Mouse (Mus musculus): ENCODE measurements around the gene Tbc1d16.

Tbc1d16 gene

DNA sequence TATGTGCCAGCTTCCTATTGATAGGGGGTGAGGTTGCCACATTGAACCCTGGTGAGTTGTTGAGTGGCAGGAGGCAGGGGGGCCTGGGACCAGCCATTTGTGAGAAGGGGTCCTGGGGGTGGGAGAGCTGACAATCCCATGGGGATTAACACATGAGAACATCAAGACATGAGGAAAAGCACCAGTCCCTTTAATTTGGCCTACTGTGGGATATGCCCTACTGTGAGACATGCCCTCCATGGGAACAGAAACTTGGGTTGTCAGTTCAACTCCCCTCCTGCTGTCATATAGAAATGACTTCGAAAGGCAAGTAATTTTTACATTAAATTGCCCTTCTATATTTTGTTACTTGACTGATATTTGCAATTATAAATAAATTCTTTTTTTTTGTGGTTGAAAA lies 59.4 kb downstream of the Tbc1d16 start:
- DNase-seq, result no peak

DNA sequence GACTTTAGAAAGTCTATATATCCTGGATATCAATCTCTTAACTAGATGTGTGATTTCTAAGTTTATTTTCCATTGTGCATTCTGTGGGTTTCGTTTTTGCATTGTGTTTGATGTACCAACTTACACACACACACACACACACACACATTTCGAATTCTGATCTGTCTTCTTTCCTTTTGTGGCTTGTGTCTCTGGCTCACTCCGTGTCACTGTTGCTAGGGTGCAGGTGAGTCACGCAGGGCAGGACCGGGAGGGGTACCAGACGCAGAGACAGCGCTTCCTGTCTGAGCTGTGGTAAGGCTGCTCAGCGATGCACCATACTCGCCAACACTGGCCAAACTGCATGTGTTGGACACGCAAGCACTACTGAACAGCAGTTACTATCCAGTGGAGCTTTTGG lies 62.3 kb downstream of the Tbc1d16 start:
- DNase-seq, result peak; percentile 64 to 77

DNA sequence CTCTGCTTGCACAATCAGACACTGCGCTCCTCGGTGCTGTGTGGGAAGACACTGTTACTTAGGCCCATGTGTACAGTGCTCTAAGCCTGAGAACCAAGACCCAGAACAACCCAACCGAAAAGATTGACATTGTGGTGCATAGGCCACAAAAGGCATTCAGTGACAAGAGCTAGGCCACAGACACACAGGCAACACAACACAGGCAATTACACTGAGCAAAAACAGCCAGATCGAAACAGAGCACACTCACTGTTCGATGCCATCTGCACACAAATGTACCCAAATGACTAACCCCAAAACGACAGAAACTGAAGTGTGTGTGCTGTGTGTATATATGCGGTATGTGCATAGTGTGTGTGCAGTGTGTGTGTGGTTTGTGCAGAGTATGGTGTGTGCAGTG lies 63.9 kb downstream of the Tbc1d16 start:
- no peak for DNase-seq

DNA sequence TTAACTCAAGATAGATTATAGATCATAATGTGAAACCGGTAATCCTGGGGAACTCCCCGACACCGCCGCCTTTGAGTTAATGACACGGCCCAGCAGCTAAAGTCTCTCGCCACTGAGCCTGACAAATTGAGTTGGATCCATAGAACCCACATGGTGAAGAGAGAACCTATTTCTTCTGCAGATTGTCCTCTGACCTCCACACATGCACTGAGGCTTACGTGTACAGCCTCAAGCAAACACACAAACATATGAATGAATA lies 64.6 kb downstream of the Tbc1d16 start:
- DNase-seq, result no peak

DNA sequence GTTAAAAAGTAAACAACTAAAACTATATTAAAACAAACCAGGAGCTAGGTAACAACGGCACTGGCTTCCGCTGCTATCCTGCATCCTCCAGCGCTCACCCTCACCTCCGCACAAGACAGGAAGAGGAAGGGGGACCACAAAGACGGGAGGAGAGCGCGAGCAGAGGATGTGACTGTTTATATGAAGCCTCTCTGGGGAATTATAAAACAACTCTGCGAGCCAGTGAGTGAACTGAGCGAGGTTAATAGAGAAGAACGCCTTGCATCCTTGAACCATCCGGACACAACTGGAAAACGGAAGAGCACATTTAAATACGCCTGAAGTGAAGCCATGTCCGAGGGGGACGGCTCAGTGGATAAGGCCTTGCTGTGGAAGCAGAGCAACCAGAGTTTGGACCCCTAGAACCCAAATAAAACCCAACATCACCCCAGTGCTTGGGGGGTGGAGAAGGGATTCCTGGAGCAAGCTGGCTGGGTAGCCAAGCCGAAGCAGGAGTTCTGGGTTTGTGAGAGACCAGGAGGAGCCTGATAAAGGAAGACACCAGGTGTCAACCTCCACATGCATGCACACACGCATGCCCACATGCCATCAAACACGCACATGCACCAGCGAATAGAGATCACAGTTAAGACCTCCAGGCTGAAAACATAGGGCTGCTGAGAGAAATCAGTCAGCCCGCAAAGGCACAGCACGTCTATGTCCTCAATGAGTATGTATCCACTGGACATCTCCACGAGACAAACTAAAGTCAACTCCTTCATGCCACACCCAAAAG lies 65.2 kb downstream of the Tbc1d16 start:
- peak; percentile 40 to 60 for DNase-seq

DNA sequence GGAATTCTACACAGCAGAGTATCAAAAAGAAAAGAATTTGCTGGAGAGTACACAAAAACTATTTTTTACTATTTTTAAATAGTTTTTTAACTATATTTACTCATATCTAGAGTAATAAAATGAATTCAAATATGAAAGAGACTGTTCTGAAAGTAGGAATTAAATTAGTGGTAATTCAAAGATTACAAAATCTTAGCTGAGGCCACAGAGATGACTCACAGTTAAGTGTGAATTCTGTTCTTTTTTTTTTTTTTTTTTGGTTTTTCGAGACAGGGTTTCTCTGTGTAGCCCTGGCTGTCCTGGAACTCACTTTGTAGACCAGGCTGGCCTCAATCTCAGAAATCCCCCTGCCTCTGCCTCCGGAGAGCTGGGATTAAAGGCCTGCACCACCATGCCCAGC lies 66.6 kb downstream of the Tbc1d16 start:
- no peak for DNase-seq

- no peak for DNase-seq
These were observed 68.2 kb downstream of the Tbc1d16 start for GRCm38 (mm10) chr11:119160050-119160449.

- peak in 1 of 2 experiments; percentile 26 for DNase-seq
These were observed 68.8 kb downstream of the Tbc1d16 start for GRCm38 (mm10) chr11:119159496-119159895.

GRCm38 (mm10) chr11:119157377-119158189 lies 70.7 kb downstream of the Tbc1d16 start:
- no peak for DNase-seq

GRCm38 (mm10) chr11:119156481-119157254 lies 71.6 kb downstream of the Tbc1d16 start:
- no peak for DNase-seq

GRCm38 (mm10) chr11:119155638-119156480 lies 72.4 kb downstream of the Tbc1d16 start:
- DNase-seq, result no peak

DNA sequence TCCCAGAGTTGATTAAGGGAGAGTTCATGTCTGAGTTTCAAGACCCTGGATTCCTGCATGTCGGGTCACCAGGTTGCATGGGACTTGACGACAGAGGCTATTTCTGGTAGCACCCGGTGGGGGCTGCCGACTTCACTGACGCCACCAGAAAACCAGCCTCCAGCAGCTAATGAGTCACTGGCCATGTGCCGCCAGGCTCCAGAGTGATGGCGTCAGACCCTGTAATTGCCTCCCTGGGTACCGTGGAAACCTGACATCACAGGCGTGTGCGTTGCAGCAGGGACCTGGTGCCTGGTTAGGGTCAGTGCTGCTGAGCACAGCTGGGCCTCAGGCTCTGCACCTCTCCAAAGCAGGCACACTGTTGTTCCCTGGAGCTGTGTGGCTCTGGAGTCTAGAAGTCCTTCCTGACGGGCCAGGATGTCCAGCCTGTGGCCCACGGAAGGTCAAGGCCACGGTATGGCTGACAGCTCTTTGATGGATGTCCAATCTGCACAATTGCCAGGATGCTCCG lies 75.9 kb downstream of the Tbc1d16 start:
- DNase-seq, result no peak

GRCm38 (mm10) chr11:119151073-119151607 lies 77.2 kb downstream of the Tbc1d16 start:
- no peak for DNase-seq

DNA sequence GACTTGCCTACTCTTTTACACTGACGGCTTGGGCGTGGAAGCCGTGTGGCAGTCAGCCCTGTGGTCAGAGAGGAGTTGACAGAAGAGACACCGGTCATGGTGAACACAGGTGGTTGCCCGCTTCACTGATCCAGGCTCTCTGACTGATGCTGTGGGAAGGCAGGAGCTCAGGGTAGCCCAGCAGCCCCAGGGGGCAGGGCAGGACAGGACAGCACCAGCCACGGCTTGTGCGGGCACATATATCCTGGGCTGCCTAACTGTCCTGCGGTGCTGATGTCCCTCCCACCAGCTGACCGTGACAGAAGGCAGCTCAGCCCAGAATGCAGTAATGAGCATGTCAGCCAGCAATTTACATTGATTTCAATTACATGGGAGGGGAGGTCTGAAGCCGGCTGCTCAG lies 77.9 kb downstream of the Tbc1d16 start:
- no peak for DNase-seq

GRCm38 (mm10) chr11:119148829-119149228 lies 79.5 kb downstream of the Tbc1d16 start:
- DNase-seq, result no peak

GRCm38 (mm10) chr11:119147153-119147552 lies 81.1 kb downstream of the Tbc1d16 start:
- no peak for DNase-seq

GRCm38 (mm10) chr11:119146140-119146539 lies 82.2 kb downstream of the Tbc1d16 start:
- no peak for DNase-seq

DNA sequence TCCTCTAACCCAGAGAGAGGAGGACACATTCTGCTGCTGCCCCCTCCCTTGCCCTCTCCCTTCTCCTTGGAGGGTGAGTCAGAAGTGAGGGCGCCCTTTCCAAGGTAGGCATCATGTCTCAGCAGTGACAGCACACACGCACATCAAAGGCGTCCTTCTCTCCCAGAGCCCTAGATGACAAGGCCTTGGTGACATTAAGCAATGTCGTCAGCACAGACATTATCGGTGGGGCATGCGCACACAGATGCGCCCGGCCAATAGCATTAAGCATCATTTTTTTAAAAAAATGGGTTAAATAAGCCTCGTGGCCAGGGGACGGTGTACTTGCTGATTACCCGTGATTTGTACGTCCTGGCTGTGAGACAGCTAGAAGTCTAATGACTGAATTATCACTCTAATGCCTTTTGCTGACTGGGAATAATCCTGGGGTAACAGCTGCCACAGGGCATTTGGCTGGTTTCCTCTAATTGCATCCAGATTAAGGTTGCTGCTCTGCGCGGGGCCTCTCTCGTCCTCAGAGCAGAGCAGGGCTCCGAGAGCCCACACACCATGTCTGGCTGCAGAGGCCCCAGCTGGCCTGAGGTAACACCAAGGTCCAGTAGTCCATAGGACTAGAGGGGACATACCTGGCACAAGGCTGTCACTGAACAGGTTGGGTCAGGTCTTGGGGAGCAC lies 83.4 kb downstream of the Tbc1d16 start:
- no peak for DNase-seq

DNA sequence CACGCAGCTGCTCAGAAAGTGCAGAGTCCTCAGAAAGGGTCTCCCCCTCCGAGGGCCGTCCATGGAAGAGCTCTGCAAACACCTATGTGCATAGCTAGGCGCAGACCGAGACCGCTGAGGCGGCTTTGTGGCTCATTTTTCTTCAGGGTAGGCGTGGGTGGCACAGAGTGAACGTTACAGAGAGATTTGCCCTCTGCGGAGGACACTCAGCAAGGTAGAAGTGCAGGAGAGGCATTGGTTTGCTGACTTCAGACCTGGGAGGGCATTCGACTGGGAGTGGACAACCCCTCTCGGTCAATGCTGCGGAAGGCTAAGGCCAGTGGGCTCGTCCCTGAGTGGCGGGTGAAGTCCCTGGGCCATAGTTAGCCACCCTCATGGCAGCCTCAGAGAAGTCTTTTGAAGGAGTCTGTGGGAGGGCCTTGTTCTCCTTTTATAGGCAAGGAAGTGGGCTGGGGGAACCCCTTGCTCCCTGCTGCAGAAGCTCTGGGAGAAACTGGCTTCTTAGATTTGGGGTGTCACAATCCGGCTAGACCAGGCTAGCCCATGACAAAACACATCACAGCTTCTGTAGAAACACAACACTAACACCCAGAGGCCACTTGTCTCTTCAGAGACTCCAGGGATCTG lies 84.8 kb downstream of the Tbc1d16 start:
- DNase-seq, result peak in 1 of 2 experiments; percentile 22

- no peak for DNase-seq
These were observed 85.7 kb downstream of the Tbc1d16 start for GRCm38 (mm10) chr11:119142615-119143014.

GRCm38 (mm10) chr11:119139026-119139425 lies 89.3 kb downstream of the Tbc1d16 start:
- DNase-seq, result no peak

Measured in thymus, adult 18-20 months (tissue).